Mouse (Mus musculus) heart, embryonic 10.5 days (tissue): ENCODE measurements around the gene Prkar2b. TPM values are rescaled to one million over a fixed set of nuclear protein-coding genes. Genes with fewer than 3 reads are reported as not detected.

Experiments used
- DNase-seq: peaks from one replicate; pipeline ENCODE4 v3.0.0-alpha.2; 2017; ENCODE audit warnings: low spot score
- H3K27ac ChIP-seq: fragments of 300-500 bp; sonication (generic); 2 replicates; pipeline ENCODE4 v1.5.1; 2016; ENCODE audit warnings: mild to moderate bottlenecking
- H3K27me3 ChIP-seq: fragments of 300-500 bp; sonication (generic); 2 replicates; pipeline ENCODE4 v1.6.1; 2016; ENCODE audit warnings: mild to moderate bottlenecking; ENCODE audit not compliant: poor library complexity, insufficient read depth, severe bottlenecking
- H3K36me3 ChIP-seq: fragments of 300-500 bp; sonication (generic); 2 replicates; pipeline ENCODE4 v1.6.1; 2016; ENCODE audit warnings: mild to moderate bottlenecking, moderate library complexity
- H3K4me1 ChIP-seq: fragments of 300-500 bp; sonication (generic); 2 replicates; pipeline ENCODE4 v1.6.1; 2016; ENCODE audit warnings: mild to moderate bottlenecking
- H3K4me3 ChIP-seq: fragments of 300-500 bp; sonication (generic); 2 replicates; pipeline ENCODE4 v1.5.1; 2016; ENCODE audit warnings: mild to moderate bottlenecking, moderate library complexity
- H3K9me3 ChIP-seq: fragments of 300-500 bp; sonication (generic); 2 replicates; pipeline ENCODE4 v1.6.1; 2016; ENCODE audit warnings: mild to moderate bottlenecking, moderate library complexity
- WGBS: fragments of 180-500 bp; shearing (Covaris S2); methylation state at CpG from one replicate; pipeline ENCODE4 v1.1.7; 2016; 5-methylcytosine and 5-hydroxymethylcytosine counted together
- polyA plus RNA-seq: library from polyadenylated mRNA; unstranded; fragments of >200 nt; fragmentation: Nextera tagmentation; extraction: Ambion mirVana; gene quantifications from 2 replicates; pipeline ENCODE4 v1.2.1, GENCODE M21; 2016

The Prkar2b gene
- polyA plus RNA-seq, 1 experiment from 2014 or later = 28.2 TPM

- H3K9me3 ChIP-seq = no peaks in the 10 kb centered on the region
- no peak overlapping the region for H3K4me3 ChIP-seq
- H3K27ac ChIP-seq = no peak overlapping the region
- WGBS = 56% methylated on average over 5 of the region's 5 CpGs
- no peaks in the 10 kb centered on the region for H3K27me3 ChIP-seq
- H3K36me3 ChIP-seq = no peaks in the 10 kb centered on the region
- H3K4me1 ChIP-seq = peaks cover 11% of the 10 kb centered on the region
- DNase-seq = no peak
These were observed 64.2 kb downstream of the Prkar2b start for GRCm38 (mm10) chr12:31996877-31997276.

- no peaks in the 10 kb centered on the region for H3K9me3 ChIP-seq
- 92% methylated on average over 4 of the region's 4 CpGs for WGBS
- no peaks in the 10 kb centered on the region for H3K36me3 ChIP-seq
- no peaks in the 10 kb centered on the region for H3K27me3 ChIP-seq
- no peak overlapping the region for H3K27ac ChIP-seq
- peaks cover 8% of the 10 kb centered on the region; the same call in 1 of the 2 replicates for H3K4me1 ChIP-seq
- H3K4me3 ChIP-seq = no peak overlapping the region
- no peak for DNase-seq
These were observed 70.5 kb downstream of the Prkar2b start for GRCm38 (mm10) chr12:31990575-31990974.

GRCm38 (mm10) chr12:31989726-31990125 is 71.4 kb downstream of the Prkar2b start:
- no peak overlapping the region for H3K27ac ChIP-seq

GRCm38 (mm10) chr12:31986463-31986862 is 74.6 kb downstream of the Prkar2b start:
- 85% methylated on average over 2 of the region's 2 CpGs for WGBS
- no peak for DNase-seq
- Histone ChIP-seq H3K36me3 (no peaks in the 10 kb centered on the region), H3K27ac (no peak overlapping the region), H3K4me3 (no peak overlapping the region), H3K9me3 (no peaks in the 10 kb centered on the region), H3K27me3 (no peaks in the 10 kb centered on the region), H3K4me1 (peaks cover 12% of the 10 kb centered on the region)

More at GRCm38 (mm10) chr12:31989726-31990125, 71.4 kb downstream of the Prkar2b start:
- Histone ChIP-seq H3K9me3 (no peaks in the 10 kb centered on the region), H3K4me1 (peaks cover 9% of the 10 kb centered on the region), H3K36me3 (no peaks in the 10 kb centered on the region), H3K4me3 (no peak overlapping the region), H3K27me3 (no peaks in the 10 kb centered on the region)
- no peak for DNase-seq

GRCm38 (mm10) chr12:31985738-31986137 is 75.4 kb downstream of the Prkar2b start:
- no peaks in the 10 kb centered on the region for H3K9me3 ChIP-seq
- no peak for DNase-seq
- H3K4me3 ChIP-seq = no peak overlapping the region
- H3K4me1 ChIP-seq = peaks cover 12% of the 10 kb centered on the region
- no peaks in the 10 kb centered on the region for H3K36me3 ChIP-seq
- 66% methylated on average over 6 of the region's 6 CpGs for WGBS
- no peaks in the 10 kb centered on the region for H3K27me3 ChIP-seq
- no peak overlapping the region for H3K27ac ChIP-seq

GRCm38 (mm10) chr12:31984664-31985063 is 76.4 kb downstream of the Prkar2b start:
- peak overlapping the region; percentile 56; the same call in 1 of the 2 replicates for H3K27ac ChIP-seq
- WGBS = 63% methylated on average over 12 of the region's 12 CpGs
- no peaks in the 10 kb centered on the region for H3K27me3 ChIP-seq
- H3K9me3 ChIP-seq = no peaks in the 10 kb centered on the region
- H3K4me1 ChIP-seq = peaks cover 9% of the 10 kb centered on the region
- H3K36me3 ChIP-seq = no peaks in the 10 kb centered on the region
- H3K4me3 ChIP-seq = no peak overlapping the region
- DNase-seq = no peak

GRCm38 (mm10) chr12:31984206-31984605 is 76.9 kb downstream of the Prkar2b start:
- H3K9me3 ChIP-seq = no peaks in the 10 kb centered on the region
- no peak for DNase-seq
- H3K27ac ChIP-seq = no peak overlapping the region
- peaks cover 6% of the 10 kb centered on the region for H3K4me1 ChIP-seq
- no peaks in the 10 kb centered on the region for H3K36me3 ChIP-seq
- no peaks in the 10 kb centered on the region for H3K27me3 ChIP-seq
- no peak overlapping the region for H3K4me3 ChIP-seq
- 49% methylated on average over 2 of the region's 2 CpGs for WGBS

- no peaks in the 10 kb centered on the region for H3K9me3 ChIP-seq
- no peak for DNase-seq
- H3K4me3 ChIP-seq = no peak overlapping the region
- 78% methylated on average over 6 of the region's 6 CpGs for WGBS
- no peaks in the 10 kb centered on the region for H3K36me3 ChIP-seq
- peaks cover 4% of the 10 kb centered on the region for H3K4me1 ChIP-seq
- H3K27ac ChIP-seq = no peak overlapping the region
- H3K27me3 ChIP-seq = no peaks in the 10 kb centered on the region
These were observed 77.3 kb downstream of the Prkar2b start for GRCm38 (mm10) chr12:31983769-31984168.

GRCm38 (mm10) chr12:31983238-31983637 is 77.9 kb downstream of the Prkar2b start:
- no peaks in the 10 kb centered on the region for H3K9me3 ChIP-seq
- H3K4me3 ChIP-seq = no peak overlapping the region
- H3K27ac ChIP-seq = no peak overlapping the region
- no peaks in the 10 kb centered on the region for H3K36me3 ChIP-seq
- peaks cover 4% of the 10 kb centered on the region for H3K4me1 ChIP-seq
- no peaks in the 10 kb centered on the region for H3K27me3 ChIP-seq
- no peak for DNase-seq
- WGBS = 55% methylated on average over 7 of the region's 7 CpGs

- H3K4me3 ChIP-seq = no peak overlapping the region
- no peak overlapping the region for H3K27ac ChIP-seq
- 76% methylated on average over 12 of the region's 12 CpGs for WGBS
- no peaks in the 10 kb centered on the region for H3K36me3 ChIP-seq
- no peaks in the 10 kb centered on the region for H3K27me3 ChIP-seq
- H3K9me3 ChIP-seq = no peaks in the 10 kb centered on the region
- H3K4me1 ChIP-seq = peaks cover 13% of the 10 kb centered on the region
- no peak for DNase-seq
These were observed 83.4 kb downstream of the Prkar2b start for GRCm38 (mm10) chr12:31977613-31978195.

- Histone ChIP-seq H3K27me3 (no peaks in the 10 kb centered on the region), H3K9me3 (no peaks in the 10 kb centered on the region), H3K4me3 (no peak overlapping the region), H3K27ac (no peak overlapping the region), H3K4me1 (peaks cover 13% of the 10 kb centered on the region), H3K36me3 (no peaks in the 10 kb centered on the region)
- no peak for DNase-seq
- WGBS = 51% methylated on average over 7 of the region's 7 CpGs
These were observed 84.6 kb downstream of the Prkar2b start for GRCm38 (mm10) chr12:31976544-31976943.

GRCm38 (mm10) chr12:31973473-31974172 is 87.5 kb downstream of the Prkar2b start:
- H3K36me3 ChIP-seq = no peaks in the 10 kb centered on the region
- WGBS = 57% methylated on average over 13 of the region's 13 CpGs
- H3K4me1 ChIP-seq = peaks cover 20% of the 10 kb centered on the region
- H3K4me3 ChIP-seq = no peak overlapping the region
- H3K27me3 ChIP-seq = no peaks in the 10 kb centered on the region
- no peaks in the 10 kb centered on the region for H3K9me3 ChIP-seq
- H3K27ac ChIP-seq = no peak overlapping the region
- peak; percentile 93 for DNase-seq

- Histone ChIP-seq H3K4me1 (peaks cover 18% of the 10 kb centered on the region), H3K27ac (no peak overlapping the region), H3K27me3 (no peaks in the 10 kb centered on the region), H3K36me3 (no peaks in the 10 kb centered on the region), H3K4me3 (no peak overlapping the region), H3K9me3 (no peaks in the 10 kb centered on the region)
- 85% methylated on average over 8 of the region's 8 CpGs for WGBS
- DNase-seq = no peak
These were observed 89.5 kb downstream of the Prkar2b start for GRCm38 (mm10) chr12:31971547-31971946.
